Mouse (Mus musculus): Measurements from ENCODE around the gene Tpi1.

The Tpi1 gene

GRCm38 (mm10) chr6:124770511-124770910 is 43.6 kb downstream of the Tpi1 start:
- DNase-seq (ENCODE audit: low spot score) = no peak

- DNase-seq (ENCODE audit: low spot score) = no peak
Observed at GRCm38 (mm10) chr6:124770013-124770412, 44.1 kb downstream of the Tpi1 start.

- peak; percentile 55 for DNase-seq (ENCODE audit: low spot score)
Observed at GRCm38 (mm10) chr6:124769101-124769765, 44.9 kb downstream of the Tpi1 start, which contains the start of gene Eno2. Gene Eno2, minus strand, starts transcription at chr6:124769673.

DNA sequence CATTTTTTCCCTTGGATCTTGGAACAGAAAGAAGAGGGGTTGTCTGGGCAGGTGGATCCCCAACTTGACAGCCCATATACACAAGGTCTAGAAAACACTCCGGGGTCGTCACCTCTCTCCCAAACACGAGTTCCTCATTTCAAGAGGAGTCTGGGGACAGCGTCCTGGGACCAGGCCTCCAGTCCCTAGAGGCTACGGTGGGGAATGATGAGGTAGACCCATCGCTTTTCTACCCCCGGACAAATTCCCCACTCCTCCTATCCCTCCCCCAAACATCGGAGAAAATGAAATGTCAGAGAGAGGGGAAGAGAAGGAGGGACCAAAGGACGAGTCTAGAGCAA is 45.4 kb downstream of the Tpi1 start:
- DNase-seq (ENCODE audit: low spot score) = no peak

DNA sequence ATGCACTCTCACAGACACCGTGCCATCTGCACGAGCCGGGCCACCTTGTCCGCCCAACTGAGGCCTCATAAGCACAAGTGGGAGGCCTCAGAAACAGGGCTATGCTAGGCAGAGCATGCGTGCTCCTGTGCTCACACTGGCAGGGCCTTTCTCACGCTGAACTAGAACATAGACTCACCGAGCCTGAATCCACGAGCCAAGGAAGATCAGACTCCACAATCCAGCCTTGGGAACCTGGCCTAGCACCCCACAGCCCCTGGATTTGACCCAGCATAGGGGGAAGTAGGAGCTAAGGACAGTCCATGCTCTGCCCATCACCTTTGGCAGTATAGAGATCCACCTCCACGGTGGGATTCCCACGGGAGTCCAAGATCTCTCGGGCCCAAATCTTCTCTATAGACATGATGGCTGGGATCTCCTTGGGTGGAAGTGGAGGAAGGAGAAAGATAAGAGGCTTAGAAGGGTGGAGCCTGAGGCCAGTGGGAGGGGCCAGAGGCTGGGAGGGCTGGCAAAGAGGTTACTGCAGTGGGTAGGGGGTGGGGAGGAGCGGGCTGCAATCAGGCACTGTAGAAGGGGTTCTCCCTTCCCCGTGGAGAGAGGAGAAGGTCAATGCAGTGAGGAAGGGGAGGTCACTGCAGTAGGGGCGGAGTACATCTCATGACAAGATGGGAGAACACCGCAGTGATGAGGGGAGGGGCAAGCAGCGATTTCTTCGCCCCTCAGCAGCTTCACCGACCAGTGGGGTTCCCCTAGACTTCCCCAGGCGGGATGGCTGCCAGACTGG is 46.0 kb downstream of the Tpi1 start:
- no peak for DNase-seq (ENCODE audit: low spot score)

DNA sequence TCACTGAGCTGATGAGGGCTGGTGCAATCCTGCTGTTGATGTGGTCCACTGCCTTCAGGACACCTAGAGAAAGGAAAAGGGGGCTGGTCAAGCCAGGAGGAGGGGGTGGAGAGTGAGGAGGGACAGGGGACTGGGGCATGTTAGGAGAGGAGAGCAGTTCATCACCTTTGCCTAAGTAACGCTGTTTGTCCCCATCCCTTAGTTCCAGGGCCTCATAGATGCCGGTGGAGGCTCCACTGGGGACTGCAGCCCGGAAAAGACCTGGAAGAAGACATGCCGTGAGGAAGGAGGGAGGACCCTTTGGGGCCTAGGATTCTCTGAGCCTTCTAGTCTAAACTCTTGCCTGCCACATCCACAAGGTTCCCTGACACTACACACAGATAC is 46.6 kb downstream of the Tpi1 start:
- no peak for DNase-seq (ENCODE audit: low spot score)

GRCm38 (mm10) chr6:124765951-124766350 is 48.1 kb downstream of the Tpi1 start:
- no peak for DNase-seq (ENCODE audit: low spot score)
